Comparison of ENCODE assay signal across 32 mouse cellular contexts in the genomic region with DNA sequence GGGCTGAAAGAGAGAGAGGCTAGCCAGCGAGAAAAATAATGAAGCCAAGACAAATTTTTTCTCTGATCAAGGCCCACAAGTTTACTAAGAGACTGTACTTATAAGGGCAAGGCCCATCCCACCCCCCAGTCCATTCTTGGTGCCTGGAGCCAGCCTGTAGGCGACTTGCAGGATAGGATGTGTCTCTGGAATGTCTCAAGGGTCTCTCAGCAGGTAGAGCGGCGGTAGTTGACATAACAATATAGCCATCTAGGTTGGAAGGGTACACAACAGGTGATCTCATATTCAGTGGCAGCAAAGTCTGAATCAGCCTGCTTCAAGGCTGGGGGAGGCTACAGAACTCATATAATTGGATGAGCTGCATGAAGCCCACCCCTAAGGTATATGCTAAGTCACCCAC.
"Had no signal": no experiment of that assay in that cellular context is flagged by ENCODE, and none has a peak within 500 bp of the region (broad histone marks: within the 10 kb centered on the region; RNA-seq: fewer than 3 reads in every experiment).

No protein-coding gene starts in this region.

- DNase-seq: left cerebral cortex, postnatal 4 days; liver; liver, embryonic 13.5 days; liver, postnatal 0 days; lung, adult 18-20 months; lung, adult 2 months; lung, embryonic 14.5 days; lung, postnatal 10 days; lung, postnatal 14 days; lung, postnatal 36 days; lung, postnatal 4 days had no signal

- H3K4me1 ChIP-seq: limb, embryonic 10.5 days; limb, embryonic 12.5 days; limb, embryonic 13.5 days; limb, embryonic 15.5 days; liver, embryonic 12.5 days; liver, embryonic 13.5 days; liver, embryonic 15.5 days; lung, embryonic 15.5 days; megakaryocyte, embryonic 14.5 days; midbrain, embryonic 10.5 days; midbrain, embryonic 12.5 days; midbrain, embryonic 13.5 days; midbrain, embryonic 15.5 days; neural tube, embryonic 12.5 days; neural tube, embryonic 13.5 days had no signal

- ATAC-seq: liver, embryonic 12.5 days; liver, postnatal 0 days; lung, postnatal 0 days; midbrain, embryonic 13.5 days; midbrain, embryonic 15.5 days; midbrain, embryonic 16.5 days had no signal

- H3K4me2 ChIP-seq: limb, embryonic 12.5 days; limb, embryonic 13.5 days; limb, embryonic 15.5 days; liver, embryonic 11.5 days; liver, embryonic 12.5 days; liver, embryonic 13.5 days; liver, embryonic 15.5 days; lung, embryonic 14.5 days; lung, embryonic 15.5 days; midbrain, embryonic 11.5 days; midbrain, embryonic 12.5 days; midbrain, embryonic 13.5 days; midbrain, embryonic 15.5 days; neural tube, embryonic 12.5 days; neural tube, embryonic 13.5 days had no signal

- H3K4me3 ChIP-seq: limb, embryonic 10.5 days; limb, embryonic 12.5 days; limb, embryonic 13.5 days; limb, embryonic 15.5 days; liver, embryonic 12.5 days; liver, embryonic 13.5 days; liver, embryonic 15.5 days; lung, embryonic 15.5 days; megakaryocyte, embryonic 14.5 days; midbrain, embryonic 10.5 days; midbrain, embryonic 12.5 days; midbrain, embryonic 13.5 days; midbrain, embryonic 15.5 days; myocyte; neural tube, embryonic 12.5 days; neural tube, embryonic 13.5 days had no signal

- H3K9ac ChIP-seq: limb, embryonic 12.5 days; limb, embryonic 13.5 days; limb, embryonic 15.5 days; liver, embryonic 12.5 days; liver, embryonic 13.5 days; liver, embryonic 14.5 days; liver, embryonic 15.5 days; liver, postnatal 0 days; lung, embryonic 14.5 days; lung, embryonic 15.5 days; midbrain, embryonic 12.5 days; midbrain, embryonic 13.5 days; midbrain, embryonic 15.5 days; neural tube, embryonic 12.5 days; neural tube, embryonic 13.5 days had no signal

- H3K27ac ChIP-seq: limb, embryonic 10.5 days; limb, embryonic 12.5 days; limb, embryonic 13.5 days; limb, embryonic 15.5 days; liver, embryonic 12.5 days; liver, embryonic 13.5 days; liver, embryonic 14.5 days; liver, embryonic 15.5 days; lung, embryonic 15.5 days; macrophage; midbrain, embryonic 10.5 days; midbrain, embryonic 12.5 days; midbrain, embryonic 13.5 days; midbrain, embryonic 15.5 days; neural tube, embryonic 12.5 days; neural tube, embryonic 13.5 days had no signal

- H3K36me3 ChIP-seq: limb, embryonic 10.5 days; limb, embryonic 12.5 days; limb, embryonic 13.5 days; limb, embryonic 15.5 days; liver, embryonic 12.5 days; liver, embryonic 13.5 days; liver, embryonic 15.5 days; lung, embryonic 15.5 days; midbrain, embryonic 10.5 days; midbrain, embryonic 12.5 days; midbrain, embryonic 13.5 days; midbrain, embryonic 15.5 days; neural tube, embryonic 12.5 days; neural tube, embryonic 13.5 days had no signal

- H3K9me3 ChIP-seq: limb, embryonic 10.5 days; limb, embryonic 12.5 days; limb, embryonic 13.5 days; limb, embryonic 15.5 days; liver, embryonic 12.5 days; liver, embryonic 13.5 days; liver, embryonic 15.5 days; lung, embryonic 15.5 days; midbrain, embryonic 10.5 days; midbrain, embryonic 12.5 days; midbrain, embryonic 13.5 days; midbrain, embryonic 15.5 days; neural tube, embryonic 12.5 days; neural tube, embryonic 13.5 days had no signal

- H3K27me3 ChIP-seq: limb, embryonic 12.5 days; limb, embryonic 13.5 days; limb, embryonic 15.5 days; liver, embryonic 12.5 days; liver, embryonic 13.5 days; liver, embryonic 15.5 days; lung, embryonic 15.5 days; megakaryocyte, embryonic 14.5 days; midbrain, embryonic 12.5 days; midbrain, embryonic 13.5 days; midbrain, embryonic 15.5 days; neural tube, embryonic 12.5 days; neural tube, embryonic 13.5 days had no signal
